Mouse (Mus musculus): Measurements from ENCODE around the gene Usp30. TPM values are rescaled to one million over a fixed set of nuclear protein-coding genes. Genes with fewer than 3 reads are reported as not detected.

Gene Usp30
- 12.4 and 12.7 TPM in 2 replicates for polyA plus RNA-seq (2016; fragmentation: Nextera tagmentation; extraction: Ambion mirVana)

- 94% methylated on average over 6 of the region's 6 CpGs for WGBS
- H3K4me1 ChIP-seq, result 0 out of 2 replicates have a peak, but pooled peaks cover 4% of the 10 kb centered on the region
- H3K27ac ChIP-seq, result no peak within 1 kb of the TSS
- H3K36me3 ChIP-seq (replicated peaks), result no peaks in the 10 kb centered on the region
- no peaks in the 10 kb centered on the region for H3K9me3 ChIP-seq
- no peak for DNase-seq (ENCODE audit: extremely low spot score, low spot score)
- no peaks in the 10 kb centered on the region for H3K27me3 ChIP-seq (ENCODE audit: poor library complexity, severe bottlenecking)
- H3K4me3 ChIP-seq, result no peak within 1 kb of the TSS
Measured at GRCm38 (mm10) chr5:114065161-114065560, at the start of gene Usp30. Gene Usp30, plus strand, starts transcription at chr5:114065461.

- H3K4me1 ChIP-seq, result peaks cover 14% of the 10 kb centered on the region
- peak overlapping the region; percentile 24 for H3K4me3 ChIP-seq
Measured at GRCm38 (mm10) chr5:114024390-114024789, 40.9 kb upstream of the Usp30 start.

GRCm38 (mm10) chr5:114024885-114025284 lies 40.4 kb upstream of the Usp30 start:
- no peak for DNase-seq (ENCODE audit: extremely low spot score, low spot score)
- Histone ChIP-seq H3K9me3 (no peaks in the 10 kb centered on the region), H3K27ac (no peak overlapping the region), H3K4me3 (peak overlapping the region; percentile 24), H3K36me3 (replicated peaks) (no peaks in the 10 kb centered on the region), H3K27me3 (ENCODE audit: poor library complexity, severe bottlenecking) (no peaks in the 10 kb centered on the region), H3K4me1 (peaks cover 19% of the 10 kb centered on the region)
- 12% methylated on average over 10 of the region's 10 CpGs for WGBS

More at GRCm38 (mm10) chr5:114024390-114024789, 40.9 kb upstream of the Usp30 start:
- H3K9me3 ChIP-seq, result no peaks in the 10 kb centered on the region
- H3K36me3 ChIP-seq (replicated peaks), result no peaks in the 10 kb centered on the region
- no peak for DNase-seq (ENCODE audit: extremely low spot score, low spot score)
- no peaks in the 10 kb centered on the region for H3K27me3 ChIP-seq (ENCODE audit: poor library complexity, severe bottlenecking)
- no peak overlapping the region for H3K27ac ChIP-seq
- 65% methylated on average over 6 of the region's 6 CpGs for WGBS

DNA sequence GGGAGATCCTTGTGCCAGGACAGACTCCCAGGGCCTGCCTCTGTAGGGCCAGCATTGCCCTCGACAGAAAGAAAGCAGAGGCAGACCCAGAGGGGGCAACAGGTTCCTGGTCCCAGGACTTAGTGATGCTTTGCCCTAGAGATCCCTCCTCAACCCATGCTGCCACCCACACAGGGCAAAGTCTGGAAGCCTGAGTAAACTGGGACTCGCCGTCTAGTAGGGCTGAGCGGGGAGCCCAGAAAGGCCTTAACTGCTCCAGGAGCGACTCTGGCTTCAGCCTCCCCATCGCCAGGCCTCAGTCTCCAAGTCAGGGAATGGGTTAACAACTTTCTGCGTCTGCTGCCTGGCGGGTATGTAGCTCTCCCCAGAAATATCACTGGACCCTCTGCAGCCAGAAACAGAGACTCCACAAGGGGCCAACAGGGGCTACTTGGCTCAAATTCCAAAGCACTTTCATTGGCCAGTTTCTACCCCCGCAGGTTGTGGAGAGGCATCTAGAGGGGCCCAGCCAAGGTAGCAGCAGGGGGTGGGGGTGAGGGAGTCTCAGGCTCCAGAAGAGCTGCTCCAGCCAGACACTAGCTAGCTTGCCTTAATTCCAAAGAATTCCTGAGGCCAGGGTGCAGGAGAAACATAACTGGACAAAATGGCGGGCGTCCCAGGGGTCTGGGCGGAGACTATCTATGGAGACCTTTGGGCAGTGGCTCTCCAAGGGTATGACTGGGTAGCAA lies 37.9 kb upstream of the Usp30 start:
- 92% methylated on average over 12 of the region's 12 CpGs for WGBS
- no peak overlapping the region for H3K4me3 ChIP-seq
- peaks cover 27% of the 10 kb centered on the region for H3K4me1 ChIP-seq

GRCm38 (mm10) chr5:114028111-114028510 lies 37.1 kb upstream of the Usp30 start:
- Histone ChIP-seq H3K4me3 (no peak overlapping the region), H3K27ac (0 out of 2 replicates have a peak overlapping the region, but pooled peaks have one; percentile 17), H3K9me3 (peaks cover 5% of the 10 kb centered on the region; the same call in 1 of the 2 replicates), H3K36me3 (replicated peaks) (no peaks in the 10 kb centered on the region), H3K27me3 (ENCODE audit: poor library complexity, severe bottlenecking) (no peaks in the 10 kb centered on the region), H3K4me1 (peaks cover 27% of the 10 kb centered on the region)
- WGBS, result 90% methylated on average over 12 of the region's 12 CpGs
- DNase-seq (ENCODE audit: extremely low spot score, low spot score), result no peak

More for the DNA sequence above, 37.9 kb upstream of the Usp30 start:
- H3K9me3 ChIP-seq, result peaks cover 5% of the 10 kb centered on the region; the same call in 1 of the 2 replicates
- no peak for DNase-seq (ENCODE audit: extremely low spot score, low spot score)
- no peak overlapping the region for H3K27ac ChIP-seq
- no peaks in the 10 kb centered on the region for H3K27me3 ChIP-seq (ENCODE audit: poor library complexity, severe bottlenecking)
- H3K36me3 ChIP-seq (replicated peaks), result no peaks in the 10 kb centered on the region

- 0 out of 2 replicates have a peak overlapping the region, but pooled peaks have one; percentile 58 for H3K27ac ChIP-seq
- no peaks in the 10 kb centered on the region for H3K36me3 ChIP-seq (replicated peaks)
- H3K27me3 ChIP-seq (ENCODE audit: poor library complexity, severe bottlenecking), result no peaks in the 10 kb centered on the region
- peaks cover 5% of the 10 kb centered on the region; the same call in 1 of the 2 replicates for H3K9me3 ChIP-seq
- WGBS, result 93% methylated on average over 12 of the region's 12 CpGs
- no peak for DNase-seq (ENCODE audit: extremely low spot score, low spot score)
- no peak overlapping the region for H3K4me3 ChIP-seq
- H3K4me1 ChIP-seq, result peaks cover 28% of the 10 kb centered on the region
Measured at GRCm38 (mm10) chr5:114030652-114031051, 34.6 kb upstream of the Usp30 start.

- 85% methylated on average over 3 of the region's 3 CpGs for WGBS
- Histone ChIP-seq H3K4me1 (peaks cover 41% of the 10 kb centered on the region), H3K27me3 (ENCODE audit: poor library complexity, severe bottlenecking) (no peaks in the 10 kb centered on the region), H3K4me3 (no peak overlapping the region), H3K27ac (no peak overlapping the region), H3K9me3 (peaks cover 5% of the 10 kb centered on the region; the same call in 1 of the 2 replicates), H3K36me3 (replicated peaks) (no peaks in the 10 kb centered on the region)
- no peak for DNase-seq (ENCODE audit: extremely low spot score, low spot score)
Measured at GRCm38 (mm10) chr5:114032161-114032763, 33.0 kb upstream of the Usp30 start.

DNA sequence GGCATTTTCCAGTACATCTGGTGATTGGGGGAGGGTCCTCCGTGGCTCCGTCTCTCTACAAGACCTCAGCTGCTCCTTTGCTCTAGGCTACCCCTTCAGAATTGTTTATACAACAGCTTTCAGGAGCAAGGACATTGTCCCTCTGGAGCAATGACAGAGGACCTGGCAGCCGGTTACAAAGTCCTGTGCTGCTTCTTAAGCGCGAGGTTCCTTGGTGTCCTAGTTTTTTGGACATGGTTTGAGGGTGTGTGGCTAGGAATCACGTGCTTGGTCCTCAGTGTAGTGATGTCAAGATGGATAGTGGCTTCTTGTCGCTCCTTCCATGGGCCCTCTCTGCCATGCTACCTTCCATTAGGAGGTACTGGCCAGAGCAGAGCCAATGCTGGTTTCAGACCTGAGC lies 30.9 kb upstream of the Usp30 start:
- Histone ChIP-seq H3K27me3 (ENCODE audit: poor library complexity, severe bottlenecking) (no peaks in the 10 kb centered on the region), H3K36me3 (replicated peaks) (no peaks in the 10 kb centered on the region), H3K4me1 (peaks cover 38% of the 10 kb centered on the region), H3K4me3 (no peak overlapping the region), H3K9me3 (peaks cover 5% of the 10 kb centered on the region; the same call in 1 of the 2 replicates), H3K27ac (0 out of 2 replicates have a peak overlapping the region, but pooled peaks have one; percentile 8)
- no peak for DNase-seq (ENCODE audit: extremely low spot score, low spot score)
- WGBS, result 88% methylated on average over 7 of the region's 7 CpGs

DNA sequence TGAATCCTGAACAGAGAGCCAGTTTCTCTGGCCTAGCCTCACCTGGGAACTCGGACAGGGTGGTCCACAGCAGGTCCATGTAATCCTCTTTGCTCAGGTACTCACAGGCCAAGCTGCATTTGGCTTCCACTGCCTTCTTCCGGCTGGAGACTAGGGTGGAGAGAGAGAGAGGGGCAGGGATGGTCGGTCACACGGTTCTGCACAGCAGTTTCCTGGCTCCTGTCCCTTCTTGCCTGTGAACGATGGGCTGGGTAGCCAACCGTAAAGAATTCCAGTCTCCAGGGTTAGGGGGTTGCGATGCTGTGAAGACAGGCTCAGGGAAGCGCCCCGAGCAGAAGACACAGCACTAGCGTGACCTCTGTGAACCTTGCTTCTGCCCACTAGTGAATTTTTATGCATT lies 30.1 kb upstream of the Usp30 start:
- 55% methylated on average over 10 of the region's 10 CpGs for WGBS
- H3K27ac ChIP-seq, result 0 out of 2 replicates have a peak overlapping the region, but pooled peaks have one; percentile 8
- peaks cover 32% of the 10 kb centered on the region for H3K4me1 ChIP-seq
- no peak for DNase-seq (ENCODE audit: extremely low spot score, low spot score)
- peaks cover 5% of the 10 kb centered on the region; the same call in 1 of the 2 replicates for H3K9me3 ChIP-seq
- H3K36me3 ChIP-seq (replicated peaks), result no peaks in the 10 kb centered on the region
- no peak overlapping the region for H3K4me3 ChIP-seq
- H3K27me3 ChIP-seq (ENCODE audit: poor library complexity, severe bottlenecking), result no peaks in the 10 kb centered on the region

DNA sequence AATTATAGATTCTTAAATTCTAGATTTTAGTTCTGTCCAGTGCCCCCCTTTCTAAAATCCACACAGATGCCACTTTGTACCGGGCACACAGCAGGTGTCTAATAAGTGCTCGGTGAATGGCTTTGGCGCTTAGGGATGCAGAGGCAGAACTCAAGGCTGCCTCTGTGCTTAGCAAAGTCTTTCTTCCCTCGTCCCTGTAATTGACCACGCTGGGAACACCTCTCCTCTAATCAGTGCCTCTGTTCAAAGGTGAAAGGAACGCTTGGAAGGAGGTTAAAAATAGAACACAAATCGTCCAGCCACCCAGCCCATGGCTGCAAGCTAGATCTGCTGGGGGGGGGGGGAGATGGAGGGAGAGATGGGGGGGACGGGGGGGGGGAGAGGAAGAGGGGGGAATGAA lies 24.8 kb upstream of the Usp30 start:
- 0 out of 2 replicates have a peak overlapping the region, but pooled peaks have one; percentile 48 for H3K27ac ChIP-seq
- no peaks in the 10 kb centered on the region for H3K36me3 ChIP-seq (replicated peaks)
- peaks cover 6% of the 10 kb centered on the region; the same call in 1 of the 2 replicates for H3K27me3 ChIP-seq (ENCODE audit: poor library complexity, severe bottlenecking)
- no peak overlapping the region for H3K4me3 ChIP-seq
- peaks cover 38% of the 10 kb centered on the region for H3K4me1 ChIP-seq
- 18% methylated on average over 7 of the region's 8 CpGs for WGBS
- H3K9me3 ChIP-seq, result no peaks in the 10 kb centered on the region
- no peak for DNase-seq (ENCODE audit: extremely low spot score, low spot score)

DNA sequence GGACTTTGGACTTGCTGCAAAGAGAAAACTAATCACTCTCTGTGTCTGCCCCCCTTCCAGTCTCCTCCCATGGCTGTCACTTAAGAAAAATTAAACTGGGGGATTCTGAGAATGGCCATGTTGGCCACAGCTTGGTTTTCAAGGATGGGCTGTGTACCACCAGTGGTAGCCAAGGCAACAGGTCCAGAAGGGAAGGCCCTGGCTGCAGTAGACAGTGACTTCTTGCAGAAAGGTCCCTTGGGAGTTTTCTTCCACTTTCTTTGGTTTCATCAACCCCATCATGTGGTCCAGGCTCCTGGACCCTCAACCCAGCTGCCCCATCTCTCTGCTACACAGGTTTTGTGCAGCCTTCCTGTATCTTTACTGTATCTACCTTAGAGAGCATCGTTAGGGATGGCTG lies 24.4 kb upstream of the Usp30 start:
- peaks cover 6% of the 10 kb centered on the region; the same call in 1 of the 2 replicates for H3K27me3 ChIP-seq (ENCODE audit: poor library complexity, severe bottlenecking)
- H3K4me1 ChIP-seq, result peaks cover 34% of the 10 kb centered on the region
- no peak overlapping the region for H3K4me3 ChIP-seq
- H3K9me3 ChIP-seq, result no peaks in the 10 kb centered on the region
- 76% methylated on average over 1 of the region's 1 CpGs for WGBS
- H3K27ac ChIP-seq, result peak overlapping the region; percentile 48
- no peak for DNase-seq (ENCODE audit: extremely low spot score, low spot score)
- H3K36me3 ChIP-seq (replicated peaks), result no peaks in the 10 kb centered on the region

DNA sequence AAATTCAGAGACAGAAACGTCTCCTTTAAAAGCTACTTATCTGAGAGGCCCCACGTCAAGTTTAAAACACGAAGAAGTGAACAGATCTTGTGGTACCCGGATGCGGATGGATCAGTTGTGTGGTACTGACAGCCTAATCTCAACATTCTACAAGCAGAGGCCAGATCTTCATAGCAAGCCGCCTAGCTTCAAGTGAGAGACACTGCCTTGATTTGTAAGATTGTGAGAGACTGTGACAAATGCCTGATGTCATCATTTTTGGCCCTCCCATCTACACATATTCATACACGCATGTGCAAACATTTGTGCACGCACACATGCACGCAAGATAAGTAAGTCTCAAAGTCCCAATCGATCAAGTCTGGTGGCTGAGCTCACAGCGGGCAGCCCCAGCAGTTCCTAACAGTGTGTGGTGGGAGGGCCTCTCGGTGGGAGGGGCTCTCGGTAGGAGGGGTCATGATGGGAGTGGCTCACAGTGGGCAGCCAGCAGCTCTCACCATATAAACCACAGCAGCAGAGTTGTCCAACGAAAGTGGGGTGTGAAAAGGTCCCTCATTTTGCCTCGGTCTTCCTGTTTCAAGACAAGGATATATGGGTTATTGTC lies 23.8 kb upstream of the Usp30 start:
- 26% methylated on average over 15 of the region's 15 CpGs for WGBS
- peak overlapping the region; percentile 48 for H3K27ac ChIP-seq

More for the DNA sequence above, 23.8 kb upstream of the Usp30 start:
- H3K4me1 ChIP-seq, result peaks cover 29% of the 10 kb centered on the region
- H3K4me3 ChIP-seq, result no peak overlapping the region
- H3K27me3 ChIP-seq (ENCODE audit: poor library complexity, severe bottlenecking), result peaks cover 6% of the 10 kb centered on the region; the same call in 1 of the 2 replicates
- no peaks in the 10 kb centered on the region for H3K9me3 ChIP-seq
- H3K36me3 ChIP-seq (replicated peaks), result no peaks in the 10 kb centered on the region
- peak; percentile 38 for DNase-seq (ENCODE audit: extremely low spot score, low spot score)
